Mouse (Mus musculus) kidney, adult 11 months (tissue): ENCODE measurements around the gene Aldh9a1.

Experiments
- DNase-seq: peaks from one replicate; pipeline ENCODE4 v3.0.0; 2022

Aldh9a1 gene

GRCm38 (mm10) chr1:167385211-167385610 lies 35.4 kb downstream of the Aldh9a1 start:
- no peak for DNase-seq

GRCm38 (mm10) chr1:167385636-167386035 lies 35.8 kb downstream of the Aldh9a1 start:
- no peak for DNase-seq

- no peak for DNase-seq
Observed at GRCm38 (mm10) chr1:167386466-167386865, 36.7 kb downstream of the Aldh9a1 start.

- DNase-seq, result peak; percentile 61
Observed at GRCm38 (mm10) chr1:167387310-167387709, 37.5 kb downstream of the Aldh9a1 start.

GRCm38 (mm10) chr1:167387796-167388195 lies 38.0 kb downstream of the Aldh9a1 start:
- DNase-seq, result no peak

GRCm38 (mm10) chr1:167388571-167388970 lies 38.8 kb downstream of the Aldh9a1 start:
- no peak for DNase-seq

- DNase-seq, result no peak
Observed at GRCm38 (mm10) chr1:167389584-167389983, 39.8 kb downstream of the Aldh9a1 start.

- DNase-seq, result no peak
Observed at GRCm38 (mm10) chr1:167390381-167390780, 40.6 kb downstream of the Aldh9a1 start.

GRCm38 (mm10) chr1:167391241-167391640 lies 41.5 kb downstream of the Aldh9a1 start:
- no peak for DNase-seq

GRCm38 (mm10) chr1:167392031-167392640 lies 42.3 kb downstream of the Aldh9a1 start:
- DNase-seq, result no peak

- no peak for DNase-seq
Observed at GRCm38 (mm10) chr1:167392687-167393086, 42.9 kb downstream of the Aldh9a1 start.

GRCm38 (mm10) chr1:167393281-167393680 lies 43.5 kb downstream of the Aldh9a1 start:
- DNase-seq, result no peak

- peak; percentile 94 for DNase-seq
Observed at GRCm38 (mm10) chr1:167393683-167394492, 44.1 kb downstream of the Aldh9a1 start, which contains the start of gene Mgst3. Gene Mgst3, minus strand, starts transcription at chr1:167393841.

- no peak for DNase-seq
Observed at GRCm38 (mm10) chr1:167405237-167405636, 55.4 kb downstream of the Aldh9a1 start.

GRCm38 (mm10) chr1:167409601-167410000 lies 59.8 kb downstream of the Aldh9a1 start:
- no peak for DNase-seq

GRCm38 (mm10) chr1:167411991-167412715 lies 62.4 kb downstream of the Aldh9a1 start:
- DNase-seq, result no peak

GRCm38 (mm10) chr1:167414846-167415245 lies 65.1 kb downstream of the Aldh9a1 start:
- peak; percentile 67 for DNase-seq
